In genomic region chr4:131316041-131316440, GRCm38 (mm10) we compare ENCODE assay signal across 22 mouse cellular contexts.
DNase-seq lines count a peak whose midpoint lies in the region; ATAC-seq lines count a peak whose summit lies in the region.
"Had no signal": no experiment of that assay in that cellular context is flagged by ENCODE, and none has a peak within 500 bp of the region (broad histone marks: within the 10 kb centered on the region; RNA-seq: fewer than 3 reads in every experiment).

No protein-coding gene starts in this region.

- no peak overlapping the region for H3K4me3 ChIP-seq in heart, embryonic 10.5 days

- 82% methylated on average over 3 of the region's 3 CpGs for WGBS in heart, embryonic 10.5 days

- H3K9me3 ChIP-seq in heart, embryonic 10.5 days: no peaks in the 10 kb centered on the region
- H3K9me3 ChIP-seq: G1E had no signal

- no peak for ATAC-seq in cerebellum, adult (ENCODE audit: insufficient number of reproducible peaks, low FRiP score, low TSS enrichment)
- ATAC-seq: activated CD4-positive, CD25-positive, alpha-beta regulatory T cell, adult 4 months; CD4-positive, CD25-positive, alpha-beta regulatory T cell, adult 4 months; Patski had no signal

- no peak overlapping the region for H3K27ac ChIP-seq in heart, embryonic 10.5 days

- peak; percentile 69 to 72 for DNase-seq in cerebellum, postnatal 10 days
- no peak for DNase-seq in cerebellum, adult 11 months
- DNase-seq in cerebellum, postnatal 14 days: peak; percentile 60 to 68
- DNase-seq in cerebellum, adult 9-10 months: no peak
- DNase-seq in cerebellum, postnatal 25 days: peak; percentile 24 to 55
- peak; percentile 39 for DNase-seq in heart, embryonic 10.5 days (ENCODE audit: low spot score)
- no peak for DNase-seq in heart, adult 9 months (ENCODE audit: low spot score in 2 of 2)
- DNase-seq: adrenal gland, adult 2 months; adrenal gland, adult 8-10 months; adrenal gland, postnatal 10 days; adrenal gland, postnatal 14 days; adrenal gland, postnatal 25 days; adrenal gland, postnatal 36 days; B cell, adult 2 months; cerebellum, adult 11-12 months; cerebellum, adult 18-20 months; cerebellum, adult 2 months had no signal

- H3K27me3 ChIP-seq in heart, embryonic 10.5 days (ENCODE audit: insufficient read depth, poor library complexity, severe bottlenecking): peaks cover 15% of the 10 kb centered on the region; the same call in 1 of the 2 replicates

- H3K36me3 ChIP-seq in heart, embryonic 10.5 days: no peaks in the 10 kb centered on the region
- H3K36me3 ChIP-seq: G1E had no signal

- H3K4me1 ChIP-seq in heart, embryonic 10.5 days: no peaks in the 10 kb centered on the region

Comparison
In these comparisons a context has a peak if more than half of its experiments do, and no peak if none do; other contexts are left out.
1. DNase-seq: peak in cerebellum, postnatal 10 days (2 of 2), cerebellum, postnatal 14 days (2 of 2), cerebellum, postnatal 25 days (2 of 2) and heart, embryonic 10.5 days (single experiment); none in cerebellum, adult 11 months (single experiment), cerebellum, adult 9-10 months (single experiment) and heart, adult 9 months (0 of 2).